Mouse (Mus musculus) olfactory bulb, adult 2 months (tissue): ENCODE data around the gene Fgf13.

ENCODE experiments used
- CTCF ChIP-seq: fragments of 200-500 bp; IDR thresholded peaks from 2 replicates; pipeline ENCODE4 v1.5.1; 2012; ENCODE audit warnings: low read depth, mild to moderate bottlenecking, low read length, moderate library complexity; ENCODE audit not compliant: insufficient read depth
- POLR2A ChIP-seq: fragments of 200-500 bp; IDR thresholded peaks from 2 replicates; pipeline ENCODE4 v1.6.1; 2012; ENCODE audit warnings: mild to moderate bottlenecking, low read depth, low read length, moderate library complexity; ENCODE audit not compliant: insufficient read depth

GRCm38 (mm10) chrX:59589050-59589449 is 21.2 kb upstream of the Fgf13 start:
- TF ChIP-seq CTCF (no peak), POLR2A (no peak)
